Mouse (Mus musculus) brain, adult 2 months (tissue): Measurements from ENCODE around the gene Tsks.

Source experiments
- DNase-seq: peaks from one replicate; pipeline ENCODE4 v3.0.0; 2011; ENCODE audit warnings: low read depth, low spot score

Gene Tsks

GRCm38 (mm10) chr7:44978300-44978699 is 35.3 kb downstream of the Tsks start:
- no peak for DNase-seq

DNA sequence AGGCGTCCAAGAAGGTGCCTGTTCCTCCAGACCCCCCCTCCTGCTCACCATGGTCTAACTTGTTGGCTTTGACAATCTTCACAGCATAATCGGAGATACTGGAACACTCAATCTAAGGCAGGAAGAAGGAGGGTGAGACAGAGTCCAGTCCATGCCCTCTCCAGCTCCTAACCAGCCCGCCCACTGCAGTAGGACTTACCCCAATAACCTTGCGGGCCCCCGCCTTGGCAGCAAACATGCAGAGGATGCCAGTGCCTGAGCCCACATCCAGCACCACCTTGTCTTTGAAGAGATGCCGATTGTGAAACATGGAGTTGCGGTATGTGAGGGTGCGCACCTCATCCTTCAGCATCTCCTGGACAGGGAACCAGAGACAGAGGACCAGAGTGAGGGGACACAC is 38.5 kb downstream of the Tsks start:
- DNase-seq: no peak

GRCm38 (mm10) chr7:44983085-44983484 is 40.1 kb downstream of the Tsks start:
- DNase-seq: peak; percentile 84

- DNase-seq: no peak
Observed at GRCm38 (mm10) chr7:44983944-44984832, 41.2 kb downstream of the Tsks start.

- no peak for DNase-seq
Observed at GRCm38 (mm10) chr7:44984833-44985164, 41.8 kb downstream of the Tsks start.

GRCm38 (mm10) chr7:44985595-44986191 is 42.7 kb downstream of the Tsks start:
- peak; percentile 64 for DNase-seq

- DNase-seq: peak; percentile 100
Observed at GRCm38 (mm10) chr7:44986192-44986878, 43.3 kb downstream of the Tsks start, which contains the start of gene Prmt1. Gene Prmt1, minus strand, starts transcription at chr7:44986568.

DNA sequence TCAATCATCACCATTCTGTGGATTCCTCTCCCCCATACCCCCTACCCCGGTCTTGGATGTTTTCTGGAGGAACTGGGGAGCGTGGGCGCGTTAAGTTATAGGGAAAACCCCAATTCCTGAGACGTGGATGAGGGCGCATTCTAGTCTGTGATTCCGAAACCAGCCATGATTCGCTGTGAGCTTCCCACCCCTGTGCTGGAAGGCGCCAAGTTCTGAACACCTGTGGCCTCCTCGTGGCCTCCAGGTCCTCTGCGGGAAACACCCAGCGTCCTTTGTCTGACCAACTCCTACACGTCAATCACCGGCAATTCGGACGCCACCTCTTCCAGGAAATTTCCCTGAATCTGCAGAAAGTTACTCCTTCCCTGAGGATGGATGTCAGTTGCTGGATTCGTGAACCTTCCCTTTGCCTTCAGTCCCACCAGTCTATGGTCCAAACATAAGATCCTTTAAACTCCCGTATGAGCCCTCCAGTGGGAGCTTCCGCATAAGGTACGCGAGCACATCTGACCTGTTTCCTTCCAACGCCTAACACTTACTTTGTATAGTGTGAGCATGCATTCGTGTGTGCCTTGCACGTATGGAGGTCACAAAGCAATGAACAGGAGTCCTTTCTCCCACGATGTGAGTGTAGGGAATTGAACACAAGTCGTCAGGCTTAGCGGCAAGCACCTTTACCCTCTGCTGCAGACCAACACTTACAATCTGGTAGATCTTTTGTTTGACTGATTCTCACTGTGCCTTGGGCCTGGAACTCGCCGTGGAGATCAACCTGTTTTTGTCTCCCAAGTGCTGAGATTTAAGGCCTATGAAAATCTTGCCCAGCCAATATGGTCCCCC is 44.1 kb downstream of the Tsks start:
- no peak for DNase-seq

DNA sequence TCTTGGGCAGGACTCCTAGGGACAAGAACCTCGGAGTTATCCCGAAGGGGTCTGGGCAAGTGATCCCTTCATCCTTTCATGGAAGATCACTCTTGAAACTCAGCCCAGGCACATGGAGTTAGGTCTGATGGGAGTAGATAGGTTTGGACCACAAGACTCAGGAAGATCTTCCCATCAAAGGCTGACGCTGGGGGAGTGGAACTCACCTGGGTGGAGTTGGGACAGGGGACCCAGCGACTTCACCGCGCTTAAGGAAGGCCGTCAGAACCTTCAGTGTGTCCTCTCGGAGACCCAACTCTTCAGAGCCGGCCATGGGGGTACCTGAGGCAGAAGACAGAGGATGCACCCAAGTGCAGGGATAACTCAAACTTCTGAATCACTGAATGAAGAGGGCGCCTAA is 53.7 kb downstream of the Tsks start:
- DNase-seq: no peak

DNA sequence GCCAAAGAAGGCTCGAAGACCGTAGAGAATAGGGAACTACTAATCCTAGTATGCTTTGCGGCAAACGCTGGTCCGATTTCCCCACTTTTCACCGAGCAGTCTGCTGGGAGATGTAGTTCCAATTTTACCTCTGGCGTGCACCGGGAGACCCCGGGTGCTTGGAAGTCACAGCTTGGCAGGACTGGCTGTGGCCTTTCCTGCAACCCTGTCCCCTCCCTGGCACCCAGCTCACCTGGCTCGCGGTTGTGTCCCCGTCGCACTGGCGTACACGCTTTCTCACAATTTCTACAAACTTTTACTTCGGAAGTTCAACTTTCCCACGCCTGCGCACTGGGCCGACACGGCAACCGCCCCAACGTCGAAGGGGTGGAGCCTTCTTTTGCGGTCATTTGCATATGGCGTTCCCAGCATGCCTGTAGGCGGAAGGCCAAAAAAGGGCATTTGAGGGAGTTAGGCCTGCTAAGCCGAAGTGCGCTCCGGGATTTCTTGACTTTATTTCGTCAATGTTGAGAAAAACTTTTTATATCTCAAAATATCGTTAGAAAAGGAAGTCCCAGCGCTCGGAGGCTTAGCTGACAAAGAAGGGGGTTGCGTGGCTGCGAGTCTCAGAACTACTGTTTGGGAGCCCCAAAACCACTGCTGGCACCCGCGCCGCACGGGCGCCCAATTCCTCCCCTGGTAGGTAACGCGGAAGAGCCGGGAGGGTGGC is 54.4 kb downstream of the Tsks start, which contains the start of gene Irf3:
Gene Irf3, plus strand, starts transcription at position 418 of the 709 bp plus-strand sequence.
- DNase-seq: peak; percentile 99

- DNase-seq: no peak
Observed at GRCm38 (mm10) chr7:44997940-44998428, 55.0 kb downstream of the Tsks start.

DNA sequence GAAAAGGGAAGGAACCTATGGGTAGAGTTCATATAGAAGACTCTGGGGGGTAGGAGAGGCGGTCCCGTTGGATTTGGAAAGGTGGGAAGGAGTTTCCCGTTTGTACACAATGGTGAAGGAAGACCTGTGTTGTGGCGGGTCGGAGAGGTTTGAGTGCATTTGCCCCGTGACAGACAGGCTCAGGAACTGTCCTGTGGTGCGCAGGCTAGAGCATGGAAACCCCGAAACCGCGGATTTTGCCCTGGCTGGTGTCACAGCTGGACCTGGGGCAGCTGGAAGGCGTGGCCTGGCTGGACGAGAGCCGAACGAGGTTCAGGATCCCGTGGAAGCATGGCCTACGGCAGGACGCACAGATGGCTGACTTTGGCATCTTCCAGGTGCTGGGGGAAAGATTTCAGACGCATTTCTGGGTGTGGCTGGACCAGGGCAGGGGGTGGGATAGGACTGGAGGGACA is 55.5 kb downstream of the Tsks start, which contains the start of gene Bcl2l12:
Gene Bcl2l12, minus strand, starts transcription at position 212 of the 455 bp plus-strand sequence.
- peak; percentile 48 for DNase-seq

- DNase-seq: no peak
Observed at GRCm38 (mm10) chr7:44999753-45000152, 56.7 kb downstream of the Tsks start.

DNA sequence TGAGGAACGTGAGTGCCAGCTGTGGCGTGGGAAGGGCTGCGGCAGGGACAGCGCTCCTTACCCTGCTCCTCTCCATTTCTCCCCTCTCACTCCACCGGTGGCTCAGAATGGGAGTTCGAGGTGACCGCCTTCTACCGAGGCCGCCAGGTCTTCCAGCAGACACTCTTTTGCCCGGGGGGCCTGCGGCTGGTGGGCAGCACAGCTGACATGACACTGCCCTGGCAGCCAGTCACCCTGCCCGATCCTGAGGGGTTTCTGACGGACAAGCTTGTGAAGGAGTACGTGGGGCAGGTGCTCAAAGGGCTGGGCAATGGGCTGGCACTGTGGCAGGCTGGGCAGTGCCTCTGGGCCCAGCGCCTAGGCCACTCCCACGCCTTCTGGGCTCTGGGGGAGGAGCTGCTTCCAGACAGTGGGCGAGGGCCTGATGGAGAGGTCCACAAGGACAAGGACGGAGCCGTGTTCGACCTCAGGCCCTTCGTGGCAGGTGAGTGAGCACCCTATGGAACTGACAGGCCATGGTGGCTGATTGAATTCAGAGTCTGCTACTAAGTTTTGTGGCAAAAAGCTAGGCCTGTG is 57.6 kb downstream of the Tsks start:
- DNase-seq: no peak

GRCm38 (mm10) chr7:45002440-45002839 is 59.4 kb downstream of the Tsks start:
- DNase-seq: peak; percentile 71

DNA sequence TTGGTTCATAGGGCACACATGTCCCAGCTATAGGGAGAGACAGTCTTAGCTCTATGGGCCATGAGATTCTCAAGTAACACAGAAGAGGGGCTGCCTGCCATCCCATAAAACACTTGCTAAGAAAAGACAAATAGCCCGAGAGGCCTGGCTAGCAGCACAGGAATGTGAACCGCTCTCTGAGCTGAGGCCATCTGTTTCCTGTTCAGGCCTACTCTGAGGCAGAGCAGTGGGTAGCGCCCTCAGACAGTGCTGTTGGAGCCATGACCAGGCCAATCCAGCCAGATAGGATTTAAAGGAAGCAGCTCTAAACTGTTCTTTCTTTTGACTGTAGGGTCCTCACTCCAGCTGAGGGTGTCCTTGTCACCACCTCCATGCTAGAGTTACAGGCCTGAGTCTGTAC is 61.5 kb downstream of the Tsks start:
- DNase-seq: no peak

DNA sequence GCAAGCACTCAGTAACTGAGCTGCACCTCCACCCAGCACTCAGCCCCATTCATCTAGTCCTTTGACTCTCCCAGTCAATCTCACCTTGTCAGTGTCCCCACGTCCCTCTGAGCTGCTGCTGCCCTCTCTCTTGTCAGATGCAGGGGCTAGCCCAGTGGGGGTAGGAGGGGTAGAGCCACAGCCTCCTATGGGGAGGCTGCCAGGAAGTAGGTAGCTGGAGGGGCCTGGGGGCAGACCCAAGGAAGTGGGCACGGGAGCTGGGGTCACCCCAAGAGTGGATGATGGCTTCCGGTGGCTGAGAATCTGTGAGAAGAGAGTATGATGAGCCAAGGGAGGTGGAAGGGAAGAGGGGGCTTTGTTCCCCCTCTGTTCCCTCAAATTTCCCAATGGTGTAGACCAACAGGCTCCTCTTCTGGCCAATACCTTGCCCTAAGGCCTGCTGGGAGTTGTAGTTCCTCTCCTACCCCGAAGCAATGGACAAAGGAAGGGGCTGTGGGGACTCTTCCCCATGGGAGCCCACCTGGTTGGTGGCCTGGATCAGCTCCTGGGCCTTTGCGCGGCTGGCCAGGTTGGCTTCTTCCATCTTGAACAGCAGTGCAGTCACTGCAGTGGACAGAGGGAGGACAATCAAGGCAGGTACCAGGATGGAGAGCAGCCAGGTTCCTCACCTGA is 62.5 kb downstream of the Tsks start:
- no peak for DNase-seq

GRCm38 (mm10) chr7:45006503-45006902 is 63.5 kb downstream of the Tsks start:
- no peak for DNase-seq

DNA sequence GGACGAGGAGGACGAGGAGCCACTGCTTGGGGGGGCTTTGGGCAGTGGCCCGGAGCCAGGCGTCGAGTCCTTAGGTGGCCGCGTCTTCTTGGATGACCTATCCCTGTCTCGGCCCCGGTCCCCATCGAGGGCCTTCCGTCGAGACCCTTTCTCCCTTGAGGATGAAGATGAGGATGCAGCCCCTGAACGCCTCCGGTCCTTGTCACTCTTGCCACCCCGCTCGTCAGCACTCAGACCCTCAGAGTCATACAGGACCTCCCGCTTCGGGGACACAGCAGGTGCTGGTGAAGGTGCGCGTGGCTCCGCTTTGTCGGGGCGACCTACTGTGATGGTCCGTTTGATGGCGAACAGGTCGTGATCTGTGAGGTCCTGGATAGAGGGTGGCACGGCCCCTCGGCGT is 64.1 kb downstream of the Tsks start:
- DNase-seq: no peak
